Mouse (Mus musculus) lung, postnatal 0 days (tissue): ENCODE data around the gene Mob4. TPM values are rescaled to one million over a fixed set of nuclear protein-coding genes. Genes with fewer than 3 reads are reported as not detected.

Experiments
- ATAC-seq: fragments of 200-750 bp; cut with Nextera tagmentation; 2 replicates; pipeline ENCODE4 v1.8.0; 2017; ENCODE audit warnings: moderate library complexity
- DNase-seq: peaks from one replicate; pipeline ENCODE4 v3.0.0-alpha.2; 2016; ENCODE audit warnings: low spot score
- H3K27ac ChIP-seq: fragments of 300-500 bp; sonication (generic); 2 replicates; pipeline ENCODE4 v1.5.1; 2014; ENCODE audit warnings: antibody characterized with exemption, mild to moderate bottlenecking, low read length, mixed read lengths
- H3K27me3 ChIP-seq: fragments of 300-500 bp; sonication (generic); replicated peaks from 2 replicates; pipeline ENCODE4 v1.6.1; 2014; ENCODE audit warnings: low read length, mixed read lengths; ENCODE audit not compliant: insufficient read depth
- H3K36me3 ChIP-seq: fragments of 300-500 bp; sonication (generic); 2 replicates; pipeline ENCODE4 v1.6.1; 2014; ENCODE audit warnings: low read length, mixed read lengths; ENCODE audit not compliant: insufficient read depth
- H3K4me1 ChIP-seq: fragments of 300-500 bp; sonication (generic); 2 replicates; pipeline ENCODE4 v1.6.1; 2014; ENCODE audit warnings: antibody characterized with exemption, low read depth, low read length, mixed read lengths; ENCODE audit not compliant: insufficient read depth
- H3K4me2 ChIP-seq: fragments of 300-500 bp; sonication (generic); replicated peaks from 2 replicates; pipeline ENCODE4 v1.6.1; 2014; ENCODE audit warnings: low read depth, mild to moderate bottlenecking, low read length, moderate library complexity, mixed read lengths
- H3K4me3 ChIP-seq: fragments of 300-500 bp; sonication (generic); 2 replicates; pipeline ENCODE4 v1.5.1; 2014; ENCODE audit warnings: low read depth, low read length
- H3K9ac ChIP-seq: fragments of 300-500 bp; sonication (generic); replicated peaks from 2 replicates; pipeline ENCODE4 v1.6.1; 2014; ENCODE audit warnings: low read depth, mild to moderate bottlenecking
- H3K9me3 ChIP-seq: fragments of 300-500 bp; sonication (generic); 2 replicates; pipeline ENCODE4 v1.6.1; 2016; ENCODE audit warnings: low read length, mixed read lengths
- CTCF ChIP-seq: IDR thresholded peaks from 2 replicates; pipeline ENCODE4 v1.5.1; 2016; ENCODE audit warnings: antibody characterized with exemption, mild to moderate bottlenecking
- EP300 ChIP-seq: IDR thresholded peaks from 2 replicates; pipeline ENCODE4 v1.6.1; 2016; ENCODE audit warnings: antibody characterized with exemption, mild to moderate bottlenecking, control low read depth
- WGBS: fragments of 180-500 bp; shearing (Covaris S2); extraction: QIAGEN DNeasy Blood & Tissue Kit; methylation state at CpG from one replicate; pipeline ENCODE4 v1.1.7; 2014; 5-methylcytosine and 5-hydroxymethylcytosine counted together
- polyA plus RNA-seq: library from polyadenylated mRNA; unstranded; fragments of >200 nt; fragmentation: Nextera tagmentation; extraction: Ambion mirVana; gene quantifications from 2 replicates; pipeline ENCODE4 v1.2.1, GENCODE M21; 2015

Gene Mob4
- polyA plus RNA-seq, 1 experiment from 2014 or later = 109 TPM

DNA sequence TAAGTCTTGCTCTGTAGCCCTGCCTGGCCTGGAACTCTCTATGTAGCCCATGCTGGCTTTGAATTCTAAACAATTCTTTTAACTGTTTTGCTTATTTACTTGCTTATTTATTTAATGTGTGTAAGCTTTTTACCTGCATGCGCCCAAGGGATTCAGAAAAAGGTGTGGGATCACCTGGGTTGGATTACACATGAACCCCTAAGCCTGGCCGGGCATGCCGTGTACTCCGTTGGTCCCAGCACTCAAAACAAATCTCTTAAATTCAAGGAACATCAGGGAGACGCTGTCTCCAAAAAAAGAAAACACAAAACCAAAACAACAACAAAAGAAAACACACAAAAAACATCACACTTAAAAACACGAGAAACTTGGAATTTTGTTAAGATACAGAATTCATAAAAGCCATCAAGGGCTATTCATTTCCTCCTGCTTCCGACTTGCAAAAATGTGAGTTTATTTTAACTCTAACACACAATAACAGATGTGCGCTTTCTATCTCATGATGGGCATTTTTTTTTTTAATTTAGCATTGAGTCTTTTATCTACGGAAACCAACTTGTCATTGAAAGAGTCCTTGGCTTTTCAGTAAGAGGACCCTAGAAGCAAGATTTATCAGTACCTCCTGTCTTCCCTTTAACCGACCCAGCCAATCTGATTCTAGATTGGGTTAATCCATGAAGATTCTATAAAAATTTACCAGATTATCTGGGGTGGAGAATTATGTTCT is 678 bp upstream of the Mob4 start:
- TF ChIP-seq EP300 = no peak
- no peak for TF ChIP-seq CTCF
- peak overlapping the region; percentile 97 for H3K4me3 ChIP-seq
- peak overlapping the region; percentile 55 for H3K4me2 ChIP-seq
- 52% methylated on average over 10 of the region's 10 CpGs for WGBS
- ATAC-seq (no peak), DNase-seq (no peak)
- no peaks in the 10 kb centered on the region for H3K36me3 ChIP-seq
- H3K9ac ChIP-seq = peak overlapping the region; percentile 98
- H3K27me3 ChIP-seq = no peaks in the 10 kb centered on the region
- peaks cover 11% of the 10 kb centered on the region; the same call in 1 of the 2 replicates for H3K4me1 ChIP-seq
- peak overlapping the region; percentile 99 for H3K27ac ChIP-seq
- H3K9me3 ChIP-seq = no peaks in the 10 kb centered on the region

DNA sequence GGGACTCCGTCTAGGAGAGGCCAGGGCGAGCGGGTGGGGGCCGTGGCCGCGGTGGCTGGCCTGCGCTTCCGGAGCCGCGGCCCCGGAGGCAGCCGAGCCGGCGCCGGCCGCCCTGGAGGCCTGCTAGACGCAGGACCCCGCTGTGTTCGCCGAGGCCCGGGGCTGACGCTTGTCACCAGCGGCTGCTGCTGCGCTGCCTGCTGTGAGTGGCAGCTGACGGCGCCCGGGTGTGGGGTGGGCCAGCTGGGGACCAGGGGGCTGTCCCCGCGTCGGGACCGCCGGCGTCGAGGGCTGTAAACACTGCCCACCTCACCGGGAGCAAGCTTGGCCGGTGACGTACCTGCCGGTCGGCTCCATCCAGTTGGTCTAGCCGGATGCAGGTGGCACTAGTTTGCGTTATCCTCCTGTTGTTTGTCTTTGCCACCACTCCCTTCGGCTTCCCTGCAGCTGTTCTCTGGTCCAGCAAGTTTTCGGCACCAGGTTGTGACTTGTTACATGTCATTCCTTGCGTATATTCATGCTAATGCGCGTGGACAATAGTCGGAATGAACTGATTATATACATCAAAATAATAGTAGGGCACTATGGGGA is 488 bp downstream of the Mob4 start:
- Histone ChIP-seq H3K27me3 (no peaks in the 10 kb centered on the region), H3K36me3 (0 out of 2 replicates have a peak, but pooled peaks cover 4% of the 10 kb centered on the region), H3K4me3 (peak overlapping the region; percentile 97), H3K27ac (peak overlapping the region; percentile 99), H3K4me2 (peak overlapping the region; percentile 55), H3K4me1 (peaks cover 11% of the 10 kb centered on the region; the same call in 1 of the 2 replicates), H3K9me3 (no peaks in the 10 kb centered on the region), H3K9ac (peak overlapping the region; percentile 98)
- ATAC-seq = peak; percentile 85
- DNase-seq = peak; percentile 82
- WGBS = 1% methylated on average over 25 of the region's 47 CpGs
- TF ChIP-seq CTCF = no peak
- no peak for TF ChIP-seq EP300

DNA sequence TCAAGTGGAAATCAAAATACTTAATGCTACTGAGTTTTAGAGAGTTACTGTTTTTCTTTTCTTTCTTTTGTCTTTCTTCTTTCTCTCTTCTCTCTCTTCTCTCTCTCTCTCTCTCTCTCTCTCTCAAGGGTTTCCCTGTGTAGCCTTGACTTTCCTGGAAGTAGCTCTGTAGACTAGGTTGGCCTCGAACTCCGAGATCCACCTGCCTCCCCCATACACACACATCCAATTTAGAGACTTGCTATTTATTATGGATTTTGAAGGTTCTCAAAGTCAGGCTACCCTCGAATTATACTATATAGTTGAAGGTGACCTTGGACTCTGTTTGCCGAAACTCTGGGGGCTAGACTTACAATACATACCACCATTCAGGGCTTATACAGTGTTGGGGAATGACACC is 1.3 kb downstream of the Mob4 start:
- Histone ChIP-seq H3K4me3 (peak overlapping the region; percentile 97), H3K9ac (no peak overlapping the region; the same call in 1 of the 2 replicates), H3K9me3 (no peaks in the 10 kb centered on the region), H3K27ac (0 out of 2 replicates have a peak overlapping the region, but pooled peaks have one; percentile 99), H3K4me1 (peaks cover 11% of the 10 kb centered on the region; the same call in 1 of the 2 replicates), H3K4me2 (peak overlapping the region; percentile 55), H3K27me3 (no peaks in the 10 kb centered on the region), H3K36me3 (0 out of 2 replicates have a peak, but pooled peaks cover 4% of the 10 kb centered on the region)
- DNase-seq (no peak), ATAC-seq (no peak)
- 49% methylated on average over 4 of the region's 4 CpGs for WGBS
- TF ChIP-seq EP300 (no peak), CTCF (no peak)

DNA sequence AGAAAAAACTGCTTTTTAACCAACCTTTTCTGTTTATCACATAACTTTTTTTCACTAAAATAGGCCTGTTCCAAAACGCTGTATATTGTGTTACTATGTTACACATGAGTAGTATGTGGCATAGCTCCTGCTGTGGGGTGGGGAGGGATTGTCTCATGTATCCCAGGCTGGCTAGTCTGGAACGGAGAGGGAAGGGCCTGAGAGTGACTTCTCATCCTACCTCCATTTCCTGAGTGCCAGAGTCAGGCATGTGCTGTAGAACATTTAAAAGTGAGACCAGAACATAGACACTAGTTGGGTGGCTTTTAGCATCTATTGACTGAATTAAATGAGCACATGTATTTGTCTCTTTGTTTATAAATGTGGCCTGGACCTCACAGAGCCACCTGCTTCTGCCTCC is 2.1 kb downstream of the Mob4 start:
- Histone ChIP-seq H3K4me2 (no peak overlapping the region), H3K9ac (no peak overlapping the region), H3K9me3 (no peaks in the 10 kb centered on the region), H3K36me3 (0 out of 2 replicates have a peak, but pooled peaks cover 4% of the 10 kb centered on the region), H3K27ac (no peak overlapping the region), H3K27me3 (no peaks in the 10 kb centered on the region), H3K4me1 (peaks cover 11% of the 10 kb centered on the region; the same call in 1 of the 2 replicates), H3K4me3 (no peak overlapping the region)
- WGBS = 46% methylated on average over 2 of the region's 2 CpGs
- TF ChIP-seq EP300 = no peak
- TF ChIP-seq CTCF = no peak
- no peak for DNase-seq
- no peak for ATAC-seq

DNA sequence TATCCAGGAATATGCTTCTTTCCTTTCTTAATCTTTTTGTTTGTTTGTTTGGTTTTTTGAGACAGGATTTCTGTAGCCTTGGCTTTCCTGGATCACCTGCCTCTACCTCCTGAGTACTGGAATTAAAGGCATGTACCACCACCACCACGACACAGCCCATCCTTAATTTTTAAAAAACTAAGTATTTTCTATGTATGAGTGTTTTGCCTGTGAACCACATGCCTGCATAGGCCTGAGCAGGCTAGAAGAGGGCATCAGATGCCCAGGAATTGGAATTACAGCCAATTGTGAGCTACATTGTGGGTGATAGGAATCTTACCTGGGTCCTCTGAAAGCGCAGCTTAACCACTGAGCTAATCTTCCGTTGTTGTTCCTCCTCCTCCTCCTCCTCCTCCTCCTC is 3.3 kb downstream of the Mob4 start:
- DNase-seq (no peak), ATAC-seq (no peak)
- Histone ChIP-seq H3K27ac (no peak overlapping the region), H3K4me1 (peaks cover 11% of the 10 kb centered on the region; the same call in 1 of the 2 replicates), H3K27me3 (no peaks in the 10 kb centered on the region), H3K9ac (no peak overlapping the region), H3K4me3 (no peak overlapping the region), H3K9me3 (no peaks in the 10 kb centered on the region), H3K4me2 (no peak overlapping the region), H3K36me3 (0 out of 2 replicates have a peak, but pooled peaks cover 4% of the 10 kb centered on the region)
- 97% methylated on average over 3 of the region's 3 CpGs for WGBS
- no peak for TF ChIP-seq EP300
- TF ChIP-seq CTCF = no peak

DNA sequence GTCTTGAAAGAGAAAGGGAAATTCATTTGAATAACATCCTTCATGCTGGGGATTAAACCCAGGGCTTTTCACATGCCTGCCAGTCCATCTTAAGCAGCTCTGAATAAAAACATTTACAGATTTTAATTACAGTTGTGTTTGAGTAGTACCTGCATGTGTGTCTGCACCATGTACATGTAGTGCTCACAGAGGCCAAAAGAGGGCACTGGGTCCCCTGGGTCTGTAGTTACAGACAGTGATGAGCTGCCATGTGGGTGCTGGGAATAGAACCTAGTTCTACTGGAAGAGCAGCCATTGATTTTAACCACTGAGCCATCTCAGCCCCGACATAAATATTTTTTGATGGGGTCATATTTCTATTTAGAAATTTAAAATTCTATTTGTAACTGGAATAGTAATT is 4.8 kb downstream of the Mob4 start:
- no peaks in the 10 kb centered on the region for H3K9me3 ChIP-seq
- peaks cover 11% of the 10 kb centered on the region; the same call in 1 of the 2 replicates for H3K4me1 ChIP-seq
- H3K36me3 ChIP-seq = 0 out of 2 replicates have a peak, but pooled peaks cover 9% of the 10 kb centered on the region
- no peak overlapping the region for H3K4me2 ChIP-seq
- WGBS = 94% methylated on average over 1 of the region's 1 CpGs
- no peak overlapping the region for H3K9ac ChIP-seq
- no peak overlapping the region for H3K4me3 ChIP-seq
- DNase-seq (no peak), ATAC-seq (no peak)
- no peaks in the 10 kb centered on the region for H3K27me3 ChIP-seq
- TF ChIP-seq EP300 (no peak), CTCF (peak; percentile 7; the same call in 1 of the 2 replicates)
- H3K27ac ChIP-seq = no peak overlapping the region
